Mouse (Mus musculus) kidney, postnatal 36 days (tissue): Measurements from ENCODE around the gene Rgp1.
"Not testable (repeated sequence)": the region's sequence is repeated elsewhere in the genome, so short reads cannot be mapped to it uniquely, and the experiment has no call there.

Source experiments
- DNase-seq, 2 experiments: peaks; one replicate each; pipeline ENCODE4 v3.0.0; 2021 to 2022; ENCODE audit warnings: mixed read lengths in 2 of 2

Rgp1 gene

DNA sequence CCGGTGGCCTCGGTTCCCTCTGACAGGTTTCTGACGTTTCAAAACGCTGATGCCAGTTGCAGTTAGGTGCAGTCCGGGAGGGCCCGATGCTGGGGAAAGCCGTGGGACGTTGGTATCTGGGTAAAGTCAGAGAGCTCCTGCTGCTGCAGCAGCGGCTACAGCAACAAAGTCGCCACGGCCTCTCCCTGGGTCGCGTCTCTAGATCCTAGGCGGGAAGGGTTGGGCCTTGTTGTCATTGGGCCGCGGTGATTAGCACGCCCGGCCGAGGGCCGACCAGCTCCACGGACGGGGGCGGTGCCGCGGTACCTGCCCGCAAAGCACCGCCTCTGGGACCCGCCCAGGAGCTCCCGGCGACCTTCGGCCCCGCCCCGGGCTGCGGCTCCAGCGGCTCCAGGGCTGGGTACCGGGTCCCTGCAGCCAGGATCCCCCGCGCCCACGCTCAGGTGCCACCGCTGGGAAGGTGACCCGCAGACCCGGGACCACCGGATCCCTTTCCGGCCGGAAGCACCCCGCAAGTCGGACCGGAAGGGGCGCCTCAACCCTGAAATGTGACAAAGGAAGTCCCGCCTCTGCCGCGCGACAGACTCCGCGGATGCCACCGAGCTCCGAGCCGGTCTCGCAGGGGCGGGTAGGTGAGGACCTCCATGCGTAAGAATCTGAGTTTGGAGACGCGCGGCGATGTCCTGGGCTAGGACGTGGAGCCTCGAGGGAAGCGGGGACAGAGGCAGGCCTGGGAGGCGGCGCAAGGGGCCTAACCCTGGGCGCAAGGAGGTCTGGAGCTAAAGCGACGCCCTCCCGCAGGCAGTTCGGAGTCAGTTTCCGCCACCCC is at the start of gene Rgp1, which contains the start of gene Gba2:
Rgp1 (plus strand) TSS at position 340 of the 829 bp plus-strand sequence.
Gba2 (minus strand) TSS at position 498 of the 829 bp plus-strand sequence.
- peak; percentile 95 to 96 for DNase-seq

DNA sequence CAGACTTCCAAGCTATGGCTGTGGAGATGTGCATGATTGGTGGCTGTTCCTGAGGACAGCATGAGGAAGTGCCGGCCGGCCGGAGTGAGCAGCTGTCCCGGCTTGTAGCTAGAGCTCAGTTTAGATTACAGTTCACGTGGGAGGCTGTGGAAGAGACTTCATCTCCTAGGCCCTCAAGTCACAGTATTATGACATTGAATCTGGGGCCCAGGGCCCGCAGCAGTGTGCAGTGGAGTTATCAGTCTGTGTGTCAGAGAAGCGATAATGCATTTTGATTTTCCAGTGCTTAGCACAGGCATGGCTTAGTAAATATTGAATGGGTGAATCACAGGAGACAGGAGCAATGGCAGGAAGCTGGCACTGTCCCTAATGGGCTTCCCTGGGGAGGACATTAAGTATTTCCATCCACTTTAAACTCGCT is 48.4 kb upstream of the Rgp1 start:
- peak in 1 of 2 experiments; percentile 48 for DNase-seq

DNA sequence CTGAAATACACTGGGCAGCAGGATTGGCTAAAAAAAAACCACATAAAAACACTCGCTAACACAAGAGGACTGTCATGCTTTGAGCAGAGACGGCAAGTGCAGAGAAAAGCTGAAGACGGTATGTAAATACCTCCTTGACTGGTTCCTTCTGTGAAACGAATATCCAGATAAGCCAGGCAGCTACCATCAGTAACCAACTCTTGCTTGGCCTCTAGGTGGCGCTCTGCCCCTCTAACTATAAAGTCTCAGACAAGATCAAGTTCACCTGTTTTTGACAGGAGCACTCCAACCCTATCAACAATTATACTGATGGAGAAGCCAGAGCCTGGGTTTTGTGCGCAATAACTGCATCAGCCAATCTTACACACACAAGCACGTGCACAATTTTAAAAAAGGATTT is 47.9 kb upstream of the Rgp1 start:
- DNase-seq = peak; percentile 81 to 92

DNA sequence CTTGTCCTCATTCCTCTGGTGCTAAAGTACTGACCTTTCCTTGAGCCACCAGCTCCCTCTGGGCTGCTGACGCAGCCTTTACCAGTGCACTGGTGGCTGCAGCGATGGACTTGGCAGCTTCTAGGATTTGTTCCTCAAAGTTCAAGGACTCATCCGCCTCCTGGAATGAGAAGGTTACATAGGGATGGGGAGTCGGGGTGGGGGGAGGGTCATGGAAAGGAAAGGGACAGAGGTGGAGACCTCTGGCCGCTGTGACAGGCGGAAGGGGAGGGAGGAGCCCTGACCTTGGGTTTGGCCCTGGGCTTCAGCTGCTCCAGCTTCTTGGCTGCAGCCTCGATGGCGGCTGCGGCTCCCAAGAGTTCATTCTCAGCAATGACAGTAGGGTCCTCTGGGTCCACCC is 45.2 kb upstream of the Rgp1 start:
- DNase-seq = peak; percentile 55 to 56

DNA sequence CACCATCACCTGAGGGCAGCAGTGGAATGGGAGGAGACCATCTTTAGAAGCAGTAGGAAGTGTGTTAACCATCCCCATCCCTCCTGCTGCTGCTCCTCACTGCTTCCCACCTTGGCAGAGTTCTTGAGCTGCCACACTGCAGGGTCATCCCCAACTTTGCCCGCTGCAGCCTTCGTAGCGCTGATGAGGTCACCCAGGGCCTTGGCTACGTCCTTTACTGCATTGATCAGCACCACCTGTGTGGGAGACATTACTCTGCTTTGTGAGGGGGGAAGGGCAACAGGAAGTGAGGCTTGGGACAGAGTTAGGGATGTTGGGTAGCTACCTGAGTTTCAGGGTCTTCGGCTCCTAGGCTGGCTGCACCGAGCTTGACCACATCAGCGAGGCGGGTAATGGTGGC is 42.9 kb upstream of the Rgp1 start:
- DNase-seq = no peak

DNA sequence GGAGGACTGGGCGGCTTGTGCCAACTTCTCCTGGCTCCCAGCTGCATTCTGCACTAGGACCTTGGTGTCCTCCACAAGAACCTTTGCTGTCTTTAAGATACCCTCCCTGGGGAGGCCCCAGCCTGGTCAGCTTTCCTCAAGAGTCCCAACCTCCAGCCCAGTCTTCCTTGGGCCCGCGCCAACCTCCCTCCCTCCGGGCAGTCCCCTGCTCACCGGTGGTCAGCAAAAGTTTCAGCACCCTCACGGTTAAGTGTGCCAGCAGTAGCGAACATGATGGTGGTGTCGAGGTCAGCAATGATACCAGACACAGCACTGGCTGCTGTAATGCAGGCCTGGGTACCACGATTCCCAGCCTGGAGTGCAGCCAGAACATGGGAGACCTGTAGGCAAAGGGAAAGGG is 42.5 kb upstream of the Rgp1 start:
- DNase-seq = no peak

DNA sequence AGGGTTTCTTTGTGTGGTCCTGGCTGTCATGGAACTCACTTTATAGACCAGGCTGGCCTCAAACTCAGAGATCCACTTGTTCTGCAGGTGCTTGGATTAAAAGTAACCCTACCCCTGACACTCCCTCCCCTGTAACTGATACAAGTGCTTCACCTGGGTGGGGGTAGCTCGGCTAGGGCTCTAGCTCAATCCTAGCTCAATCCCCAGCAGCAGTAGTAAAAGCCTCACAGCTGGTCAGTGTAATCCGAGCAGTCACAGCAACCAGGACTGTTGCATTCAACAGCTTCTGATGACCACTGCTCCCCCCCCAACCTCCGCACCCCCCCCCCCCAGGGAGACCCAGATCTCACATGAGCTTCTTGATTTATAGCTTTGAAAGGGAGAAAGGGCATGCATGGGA is 36.5 kb upstream of the Rgp1 start:
- no peak for DNase-seq

DNA sequence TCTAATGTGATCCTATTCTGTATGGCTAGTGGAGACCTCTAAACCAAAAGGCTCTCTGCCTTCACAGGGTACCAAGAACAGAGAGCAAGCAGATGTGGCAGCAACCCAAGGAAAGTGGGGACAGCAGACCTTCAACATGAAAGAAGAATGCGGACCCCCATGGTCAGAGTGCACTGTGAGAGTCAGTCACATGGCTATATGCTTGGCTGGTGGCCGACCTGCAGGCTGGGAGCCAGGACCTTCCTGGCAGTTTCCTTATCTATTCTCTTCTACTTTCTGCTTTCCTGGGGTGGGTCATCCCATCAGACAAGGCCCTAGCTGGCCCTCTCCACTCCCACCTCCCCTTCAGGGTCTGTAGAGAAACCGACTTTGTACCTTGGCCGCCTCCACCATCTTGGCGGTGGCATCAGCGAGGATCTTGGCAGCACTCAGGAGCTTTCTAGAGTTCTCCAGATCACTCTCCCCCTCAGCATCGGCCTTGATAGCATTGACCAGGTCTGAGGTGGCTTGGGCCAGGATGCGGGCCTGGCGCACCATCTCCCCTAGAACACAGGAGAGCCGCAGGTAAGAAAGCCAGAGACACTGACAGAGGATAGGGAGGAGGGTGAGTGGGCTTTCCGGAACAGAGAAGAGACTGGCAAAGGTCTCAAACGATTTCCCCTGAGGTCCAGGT is 32.0 kb upstream of the Rgp1 start:
- peak; percentile 67 to 69 for DNase-seq

DNA sequence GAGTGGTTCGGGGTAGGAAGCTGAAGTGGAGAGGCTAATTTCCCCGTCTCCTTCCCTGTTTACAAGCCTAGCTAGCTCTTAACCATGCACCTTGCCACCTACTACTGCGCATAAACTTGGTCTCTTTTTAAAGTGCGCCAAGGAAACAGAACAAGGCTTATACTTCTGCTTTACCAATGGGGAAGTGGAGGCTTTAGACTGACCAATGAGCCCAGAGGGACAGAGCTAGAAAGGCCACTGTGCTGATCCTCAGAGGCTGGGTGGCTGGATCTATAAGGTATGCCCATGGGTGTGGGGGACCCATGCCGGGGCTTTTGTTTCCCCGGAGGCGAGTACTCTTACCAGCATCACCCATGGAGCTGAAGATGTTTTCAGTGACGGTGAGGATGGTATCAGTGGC is 31.4 kb upstream of the Rgp1 start:
- no peak for DNase-seq

DNA sequence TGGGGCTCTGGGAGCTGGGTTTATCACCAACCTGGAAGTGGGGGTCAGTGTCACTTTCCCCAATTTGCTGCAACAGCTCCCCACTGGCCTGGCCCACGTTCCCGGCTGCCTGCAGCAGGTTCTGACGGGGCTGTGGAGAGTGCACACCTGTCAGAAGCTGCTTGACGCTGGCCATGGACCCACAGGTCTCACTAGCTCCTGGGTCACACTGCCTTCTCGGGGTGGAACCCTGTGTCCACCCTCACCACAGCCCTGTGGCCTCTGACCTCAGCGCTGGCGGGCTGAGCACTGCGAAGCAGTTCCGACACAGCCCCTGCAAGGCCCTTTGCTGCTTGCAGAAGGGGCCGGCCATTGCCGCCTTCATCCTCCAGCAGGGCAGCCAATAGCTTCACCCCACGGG is 29.5 kb upstream of the Rgp1 start:
- no peak for DNase-seq

DNA sequence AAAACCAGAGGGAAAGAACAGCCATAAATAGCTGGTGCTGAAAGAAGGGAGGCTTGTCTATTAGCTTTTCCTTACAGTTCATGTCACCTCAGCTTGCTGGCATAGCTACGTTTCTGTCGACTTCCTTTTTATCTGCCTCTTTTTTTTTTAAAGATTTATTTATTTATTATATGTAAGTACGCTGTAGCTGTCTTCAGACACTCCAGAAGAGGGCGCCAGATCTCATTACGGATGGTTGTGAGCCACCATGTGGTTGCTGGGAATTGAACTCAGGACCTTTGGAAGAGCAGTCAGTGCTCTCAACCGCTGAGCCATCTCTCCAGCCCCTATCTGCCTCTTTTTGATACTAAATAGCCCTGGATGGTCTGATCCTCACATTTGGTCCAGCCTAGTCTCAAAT is 26.7 kb upstream of the Rgp1 start:
- DNase-seq = not testable (repeated sequence)

DNA sequence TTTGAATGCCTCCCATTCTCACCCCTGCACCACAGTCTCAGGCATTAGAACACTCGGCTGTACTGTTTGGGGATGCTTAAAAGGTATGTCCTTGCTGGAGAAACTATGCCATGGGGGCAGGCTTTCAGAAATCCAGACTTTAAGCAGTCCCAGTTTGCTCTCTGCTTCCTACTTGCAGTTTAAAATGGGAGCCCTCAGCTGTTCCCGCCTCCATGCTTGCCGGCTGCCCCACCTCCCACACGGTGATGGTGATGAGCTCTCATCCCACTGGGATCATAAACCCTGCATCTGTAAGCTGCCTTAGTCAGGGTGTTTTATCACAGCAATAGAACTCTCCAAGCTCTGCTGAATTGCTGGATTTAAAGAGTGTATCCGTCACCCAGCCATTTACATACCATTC is 26.1 kb upstream of the Rgp1 start:
- DNase-seq = no peak

DNA sequence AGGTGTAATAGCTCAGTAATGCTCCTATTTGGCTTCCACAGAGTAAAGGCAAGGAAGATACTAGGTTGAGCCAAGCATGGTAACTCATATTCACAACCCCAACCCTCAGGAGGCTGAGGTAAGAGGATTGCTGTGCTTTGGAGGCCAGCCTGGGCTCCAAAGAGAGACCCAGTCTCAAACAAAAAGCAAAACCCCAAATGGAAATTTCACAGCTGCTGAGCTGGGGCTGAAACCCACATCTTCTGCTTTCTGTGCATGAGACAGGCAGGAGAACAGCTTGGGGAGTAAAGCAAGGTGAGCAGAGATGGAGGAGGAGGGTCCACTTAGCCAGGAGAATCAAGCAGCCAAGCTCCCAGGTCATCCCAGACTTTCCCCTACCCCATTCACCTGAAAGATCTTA is 24.6 kb upstream of the Rgp1 start:
- DNase-seq = no peak

DNA sequence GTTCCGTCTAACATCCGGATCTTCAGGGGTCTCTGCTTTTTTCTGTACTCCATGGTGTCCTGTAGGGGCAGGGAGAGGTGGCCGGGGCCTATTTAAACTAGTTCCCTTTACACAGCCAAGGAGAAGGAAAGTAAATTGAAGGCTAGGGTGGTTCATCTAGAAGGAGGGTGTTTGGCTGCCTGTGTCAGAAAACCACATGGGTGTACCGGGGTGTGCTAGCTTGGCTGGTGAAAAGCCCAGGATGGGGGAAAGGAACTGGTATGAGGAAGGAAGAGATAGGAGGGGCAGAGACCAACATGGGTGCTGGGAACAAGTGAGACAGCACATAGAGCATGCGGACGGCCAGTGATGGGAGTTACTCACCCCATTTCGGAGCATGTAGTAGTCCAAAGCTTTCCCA is 22.6 kb upstream of the Rgp1 start:
- DNase-seq = no peak

DNA sequence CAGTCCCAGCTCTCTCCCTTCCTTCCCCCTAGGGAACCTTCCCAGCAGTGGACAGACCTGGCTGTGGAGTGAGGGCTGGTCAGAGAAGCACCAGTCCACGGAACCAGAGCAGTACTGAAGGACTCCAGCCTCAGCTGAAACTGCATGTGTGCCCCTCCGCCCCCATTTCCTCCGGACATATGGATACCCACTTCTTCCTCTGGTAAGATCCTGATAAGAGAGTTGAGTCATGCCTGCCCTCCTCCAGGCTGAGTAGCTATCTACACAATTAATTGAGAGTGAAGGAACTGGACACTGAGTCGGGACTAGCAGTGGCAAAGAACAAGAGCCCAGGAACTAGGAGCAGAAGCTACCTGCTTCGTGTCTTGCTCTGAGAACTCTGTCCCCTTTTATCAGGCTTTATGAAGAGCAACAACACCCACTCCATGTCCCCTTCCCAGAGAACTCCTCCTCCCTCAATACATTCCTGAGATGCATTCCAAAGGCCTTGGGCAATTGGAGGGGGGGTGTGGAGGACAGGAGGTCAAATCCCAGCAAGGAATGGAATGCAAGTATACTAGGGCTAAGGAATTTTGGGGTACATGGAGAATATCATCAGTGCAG is 20.4 kb upstream of the Rgp1 start:
- peak; percentile 67 to 78 for DNase-seq

DNA sequence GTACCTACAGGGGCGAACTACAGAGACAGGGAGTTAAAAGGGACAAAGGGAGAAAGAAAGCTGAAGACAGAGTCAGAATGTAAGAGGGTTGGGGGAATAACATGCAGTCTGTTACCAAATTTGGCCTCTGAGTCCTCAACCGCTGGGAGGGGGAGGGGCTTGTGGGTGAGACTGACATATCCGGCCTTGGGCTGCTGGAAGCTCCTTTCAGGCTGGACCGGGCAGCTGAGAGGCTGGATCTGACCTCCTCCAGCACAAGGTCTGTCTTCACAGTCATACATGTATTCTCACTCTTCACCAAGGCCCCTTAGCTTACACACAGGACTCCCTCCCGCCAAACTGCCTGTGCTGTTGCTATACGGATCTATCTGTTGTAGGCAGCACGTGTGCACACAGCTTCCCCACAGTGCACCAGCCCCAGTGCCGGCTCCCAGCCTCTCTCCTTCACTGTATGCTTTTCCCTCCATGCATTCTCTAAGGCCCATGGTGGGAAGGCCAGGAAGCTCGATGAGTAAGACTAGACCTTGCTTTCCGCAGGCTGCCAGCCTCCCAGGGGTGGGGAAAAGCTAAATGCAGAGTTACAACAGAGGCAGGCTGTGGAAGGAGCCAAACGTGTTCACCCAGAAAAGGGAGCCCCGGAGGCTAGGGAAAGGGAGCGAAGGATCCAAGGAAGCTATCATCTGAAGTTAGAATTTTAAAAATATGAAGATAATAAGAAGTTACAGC is 19.7 kb upstream of the Rgp1 start:
- peak; percentile 85 to 89 for DNase-seq

DNA sequence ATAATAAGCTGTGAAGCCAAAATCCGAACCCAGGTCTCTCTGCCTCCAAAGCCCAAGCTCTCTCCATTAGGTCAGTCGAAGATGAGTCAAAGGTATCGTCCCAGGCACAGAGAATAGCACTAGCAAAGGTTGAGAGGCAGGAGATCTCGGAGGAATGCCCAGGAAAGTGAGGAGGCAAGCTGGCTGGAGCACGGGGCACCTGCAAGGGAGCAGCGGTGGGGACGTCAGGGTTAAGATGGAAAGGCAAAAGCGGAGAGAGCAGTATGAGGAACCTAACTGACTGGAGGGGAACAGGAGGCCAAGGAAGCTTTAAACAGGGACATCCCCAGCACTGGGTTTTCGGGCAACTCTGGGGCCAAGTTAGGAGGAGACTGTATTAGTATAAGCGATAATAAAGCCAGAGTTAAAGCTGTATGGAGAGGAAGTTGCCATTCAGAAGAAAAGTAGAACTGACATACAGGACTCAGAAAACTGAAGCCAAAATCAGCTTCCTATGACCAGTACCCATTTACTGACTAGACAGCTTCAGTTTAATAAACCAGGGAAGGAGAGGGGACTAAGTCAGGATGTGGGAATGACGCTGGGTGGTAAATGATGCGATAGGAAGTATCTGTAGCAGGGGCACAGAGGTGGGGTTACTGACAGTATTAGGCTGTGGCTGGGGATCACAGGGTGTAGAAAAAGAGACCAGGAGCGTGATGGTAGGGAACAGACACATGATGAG is 18.8 kb upstream of the Rgp1 start:
- DNase-seq = peak in 1 of 2 experiments; percentile 22

DNA sequence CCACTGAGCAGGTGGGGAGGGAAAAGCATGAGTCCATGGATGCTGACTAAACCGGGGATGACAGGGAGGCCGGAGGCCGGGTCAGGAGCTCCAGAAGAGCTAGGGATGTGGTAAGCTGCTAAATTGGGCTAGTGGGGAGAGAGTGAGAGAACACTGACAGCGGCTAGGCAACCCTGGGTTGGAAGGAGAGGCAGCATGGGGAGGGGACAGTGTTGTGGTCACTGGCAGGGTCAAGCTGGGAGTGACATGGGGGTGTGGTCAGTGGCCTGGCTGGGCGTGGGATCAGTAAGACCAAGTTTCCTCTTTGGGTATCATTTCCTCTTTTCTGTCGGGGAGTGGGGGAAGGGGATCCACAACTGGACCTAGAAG is 18.3 kb upstream of the Rgp1 start:
- DNase-seq = peak; percentile 72 to 75

DNA sequence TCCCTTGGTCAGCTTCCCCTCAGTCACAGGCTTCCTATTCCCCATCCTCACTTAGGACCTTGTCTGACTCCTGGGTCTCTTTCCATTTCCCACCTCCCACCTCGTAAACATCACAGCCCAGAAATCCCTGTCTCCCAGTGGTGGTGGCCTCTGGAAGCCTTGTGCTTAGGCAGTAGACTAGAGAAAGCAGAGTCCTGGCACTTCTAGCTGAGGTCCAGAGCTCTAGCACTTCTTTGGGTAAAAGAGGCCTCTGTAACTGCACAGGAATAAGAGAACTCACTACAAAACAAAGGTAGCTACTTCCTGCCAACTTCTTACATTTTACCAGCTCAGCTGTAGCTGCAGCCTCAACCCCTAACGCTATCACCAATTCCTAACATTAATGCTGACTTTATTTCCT is 17.5 kb upstream of the Rgp1 start:
- DNase-seq = no peak

DNA sequence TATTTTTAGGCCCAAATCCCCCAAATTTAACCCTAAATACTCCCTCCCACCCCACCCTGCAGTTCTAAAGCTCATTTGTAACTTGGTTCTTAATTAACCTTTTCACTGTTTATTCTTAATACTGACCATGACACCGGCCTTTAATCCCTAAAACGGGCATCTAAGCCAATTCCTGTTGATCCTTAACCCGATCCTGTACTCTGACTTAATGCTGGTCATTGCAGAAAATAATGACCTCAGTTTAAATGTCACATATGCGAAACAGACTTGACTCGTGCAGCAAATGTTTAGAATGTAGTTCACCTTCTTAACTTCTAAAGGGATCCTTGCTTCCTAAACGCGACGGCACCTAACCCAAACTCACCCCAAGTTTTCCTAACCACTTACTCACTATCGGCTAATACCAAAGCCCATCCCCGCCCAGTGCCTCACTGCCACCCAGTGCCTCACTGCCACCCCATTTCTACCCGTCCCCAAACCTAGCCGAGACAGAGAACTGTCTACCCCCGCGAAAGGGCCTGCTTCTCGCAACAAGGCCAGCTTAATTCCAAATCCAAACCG is 17.0 kb upstream of the Rgp1 start:
- peak; percentile 28 to 62 for DNase-seq

DNA sequence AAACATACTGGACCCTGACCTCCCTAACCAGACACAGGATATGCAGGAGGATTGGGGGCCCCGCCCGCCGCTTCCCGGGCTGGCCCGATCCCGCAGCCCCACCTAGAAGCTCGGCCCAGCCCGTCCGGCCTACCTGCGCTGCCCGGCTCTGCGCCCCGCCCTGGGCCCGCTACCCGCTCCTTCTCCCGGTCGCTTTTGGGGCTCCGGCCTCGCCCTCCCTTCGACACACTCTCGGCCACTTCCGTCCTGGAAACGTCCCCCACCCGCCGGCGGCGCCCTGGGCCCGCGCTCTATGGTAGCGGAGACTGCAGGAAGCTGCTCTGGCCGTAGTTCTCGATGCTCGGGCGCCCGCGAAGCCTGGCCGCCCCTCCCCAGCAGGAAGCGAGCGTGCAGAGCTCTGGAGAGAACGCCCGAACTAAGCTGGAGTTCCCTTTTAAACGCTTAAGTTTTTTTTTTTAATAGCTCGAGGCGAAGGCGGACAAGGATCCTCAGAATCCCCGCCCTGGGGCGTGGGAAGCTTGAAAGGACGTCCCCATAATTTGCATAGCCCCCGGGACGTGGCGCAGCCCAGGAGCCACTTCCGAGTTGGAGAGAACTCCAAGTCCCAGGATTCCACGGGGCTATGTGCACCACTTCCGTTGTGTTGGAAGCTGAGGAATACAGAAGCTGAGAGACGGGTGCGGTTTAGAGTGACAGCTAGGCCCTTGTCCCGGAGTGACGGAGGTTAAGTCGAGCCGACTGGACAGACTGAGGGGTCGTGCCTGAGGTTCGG is 16.3 kb upstream of the Rgp1 start, which contains the start of the genes Creb3 and Tln1:
Creb3 (plus strand) TSS at position 336 of the 772 bp plus-strand sequence.
Tln1 (minus strand) TSS at position 695 of the 772 bp plus-strand sequence.
- DNase-seq = peak; percentile 95 to 98
